In the genomic region with DNA sequence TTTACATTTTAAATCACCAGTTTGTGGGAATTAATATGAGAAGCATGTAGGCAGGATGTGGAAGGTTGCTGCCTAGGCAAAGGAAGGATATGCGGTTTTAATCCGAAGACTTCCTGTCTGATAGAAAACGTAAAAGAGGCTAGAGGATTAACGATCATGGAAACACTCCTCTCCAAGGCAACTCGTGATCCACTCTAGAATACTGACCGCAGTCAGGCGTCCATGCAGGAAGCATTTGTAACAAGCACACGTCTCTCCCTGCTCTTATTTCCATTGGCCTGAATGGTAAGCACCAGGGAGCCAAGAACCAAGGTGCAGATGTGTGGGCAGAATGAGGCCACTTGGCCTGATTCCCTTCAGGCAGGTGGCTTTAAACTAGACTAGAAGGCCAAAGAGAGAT, we compare ENCODE assay signal across 23 mouse cellular contexts. TPM values are rescaled to one million over a fixed set of nuclear protein-coding genes. Genes with fewer than 3 reads are reported as not detected.
DNase-seq lines count a peak whose midpoint lies in the region; ATAC-seq and TF ChIP-seq lines count a peak whose summit lies in the region.
"Had no signal": no experiment of that assay in that cellular context is flagged by ENCODE, and none has a peak within 500 bp of the region (broad histone marks: within the 10 kb centered on the region; RNA-seq: fewer than 3 reads in every experiment).

No protein-coding gene starts in this region.

- 45% methylated on average over 8 of the region's 8 CpGs for WGBS in midbrain, embryonic 15.5 days

- peaks cover 10% of the 10 kb centered on the region for H3K4me1 ChIP-seq in megakaryocyte, embryonic 14.5 days
- H3K4me1 ChIP-seq in midbrain, embryonic 15.5 days, result 0 out of 2 replicates have a peak, but pooled peaks cover 3% of the 10 kb centered on the region
- H3K4me1 ChIP-seq: heart, embryonic 13.5 days; intestine, embryonic 15.5 days; limb, embryonic 13.5 days; liver, embryonic 15.5 days; midbrain, embryonic 12.5 days; stomach, embryonic 15.5 days had no signal

- H3K36me3 ChIP-seq in megakaryocyte, embryonic 14.5 days (replicated peaks; ENCODE audit: low read length), result no peaks in the 10 kb centered on the region
- no peaks in the 10 kb centered on the region for H3K36me3 ChIP-seq in midbrain, embryonic 15.5 days (replicated peaks)
- H3K36me3 ChIP-seq: heart, embryonic 13.5 days; intestine, embryonic 15.5 days; limb, embryonic 13.5 days; liver, embryonic 15.5 days; midbrain, embryonic 12.5 days; stomach, embryonic 15.5 days had no signal

- H3K9me3 ChIP-seq in megakaryocyte, embryonic 14.5 days, result no peaks in the 10 kb centered on the region
- H3K9me3 ChIP-seq in midbrain, embryonic 15.5 days, result no peaks in the 10 kb centered on the region
- H3K9me3 ChIP-seq: heart, embryonic 13.5 days; intestine, embryonic 15.5 days; limb, embryonic 13.5 days; liver, embryonic 15.5 days; midbrain, embryonic 12.5 days; stomach, embryonic 15.5 days had no signal

- H3K4me2 ChIP-seq in midbrain, embryonic 15.5 days, result no peak overlapping the region
- H3K4me2 ChIP-seq: heart, embryonic 13.5 days; intestine, embryonic 15.5 days; limb, embryonic 13.5 days; liver, embryonic 15.5 days; midbrain, embryonic 12.5 days; stomach, embryonic 15.5 days had no signal

- DNase-seq in brain, embryonic 14.5 days (ENCODE audit: low read depth), result peak; percentile 51
- DNase-seq in layer of hippocampus, postnatal 25 days (ENCODE audit: extremely low spot score in 1 of 2, low spot score in 1 of 2), result no peak
- DNase-seq in right cerebral cortex, adult 2 months (ENCODE audit: low spot score in 2 of 2), result no peak
- DNase-seq: adrenal gland, postnatal 36 days; cerebellum, postnatal 10 days; heart, postnatal 36 days; lung, postnatal 10 days; spleen, adult 18-20 months had no signal

- peak overlapping the region; percentile 42 for H3K4me3 ChIP-seq in megakaryocyte, embryonic 14.5 days (replicated peaks)
- no peak overlapping the region for H3K4me3 ChIP-seq in midbrain, embryonic 15.5 days
- H3K4me3 ChIP-seq: heart, embryonic 13.5 days; intestine, embryonic 15.5 days; limb, embryonic 13.5 days; liver, embryonic 15.5 days; midbrain, embryonic 12.5 days; stomach, embryonic 15.5 days had no signal

- H3K27ac ChIP-seq in midbrain, embryonic 15.5 days, result peak overlapping the region; percentile 45; the same call in 1 of the 2 replicates
- H3K27ac ChIP-seq: heart, embryonic 13.5 days; intestine, embryonic 15.5 days; limb, embryonic 13.5 days; liver, embryonic 15.5 days; midbrain, embryonic 12.5 days; stomach, embryonic 15.5 days had no signal

- H3K27me3 ChIP-seq in megakaryocyte, embryonic 14.5 days (replicated peaks), result peaks cover 21% of the 10 kb centered on the region
- H3K27me3 ChIP-seq in midbrain, embryonic 15.5 days (replicated peaks), result no peaks in the 10 kb centered on the region
- H3K27me3 ChIP-seq: heart, embryonic 13.5 days; intestine, embryonic 15.5 days; limb, embryonic 13.5 days; liver, embryonic 15.5 days; midbrain, embryonic 12.5 days; stomach, embryonic 15.5 days had no signal

- TF ChIP-seq POLR2A in brain, embryonic 14.5 days (IDR thresholded peaks at IDR 0.05; ENCODE audit: borderline replicate concordance, extremely low read depth, insufficient read depth, insufficient read length, poor library complexity, severe bottlenecking), result no peak

- no peak for TF ChIP-seq CTCF in brain, embryonic 14.5 days (IDR thresholded peaks at IDR 0.05; ENCODE audit: borderline replicate concordance, extremely low read depth, insufficient read depth, insufficient read length)

- H3K9ac ChIP-seq in midbrain, embryonic 15.5 days, result no peak overlapping the region
- H3K9ac ChIP-seq: heart, embryonic 13.5 days; intestine, embryonic 15.5 days; limb, embryonic 13.5 days; liver, embryonic 15.5 days; midbrain, embryonic 12.5 days; stomach, embryonic 15.5 days had no signal

- no peak for ATAC-seq in megakaryocyte, adult 5-6 weeks (ENCODE audit: poor library complexity, severe bottlenecking)
- peak; percentile 60 for ATAC-seq in CD4-positive, CD25-positive, alpha-beta regulatory T cell, adult 4 months
- peak; percentile 78 for ATAC-seq in midbrain, embryonic 15.5 days (replicated peaks)
- ATAC-seq: forebrain, embryonic 14.5 days had no signal

RNA-seq across cellular contexts. Expression of gene Txndc8, which starts 41.8 kb away (rescaled TPM):
- polyA plus RNA-seq in megakaryocyte, embryonic 14.5 days (2012; ENCODE audit: insufficient read depth, low replicate concordance), result not detected in 2 replicates
- not detected in 2 replicates for total RNA-seq in megakaryocyte, adult 5-6 weeks (2015)
- not detected in 2 replicates for total RNA-seq in megakaryocyte, adult 5-6 weeks (2017)
- not detected for polyA plus RNA-seq in CD4-positive, CD25-positive, alpha-beta regulatory T cell, adult 4 months (2017; shearing (Covaris generic))
- not detected in 2 replicates for polyA plus RNA-seq in brain, embryonic 14.5 days (2012; rRNA removed)
- not detected in 2 replicates for polyA plus RNA-seq in midbrain, embryonic 15.5 days (2015; fragmentation: Nextera tagmentation; extraction: Ambion mirVana)
- total RNA-seq in layer of hippocampus, postnatal 25 days (2021), result not detected
- total RNA-seq: adrenal gland, postnatal 36 days; gastrocnemius, postnatal 4 days; heart, postnatal 36 days had no signal
- polyA plus RNA-seq: forebrain, embryonic 14.5 days; heart, embryonic 13.5 days; intestine, embryonic 15.5 days; kidney, embryonic 16.5 days; limb, embryonic 13.5 days; liver, embryonic 15.5 days; midbrain, embryonic 12.5 days; neural tube, embryonic 11.5 days; stomach, embryonic 15.5 days; thymus, postnatal 0 days had no signal
